Mouse (Mus musculus): ENCODE measurements around the gene Epb41. TPM values are rescaled to one million over a fixed set of nuclear protein-coding genes. Genes with fewer than 3 reads are reported as not detected.

The Epb41 gene
- total and polyA plus RNA-seq, 2 experiments from 2014 or later = 29.4 to 77.1 TPM

GRCm38 (mm10) chr4:132051321-132052275, 23.5 kb downstream of the Epb41 start:
- no peak for TF ChIP-seq CTCF (IDR thresholded peaks at IDR 0.05)
- no peak for DNase-seq (ENCODE audit: low spot score)
- H3K27me3 ChIP-seq (ENCODE audit: insufficient read depth, low read length) = no peaks in the 10 kb centered on the region
- no peaks in the 10 kb centered on the region for H3K9me3 ChIP-seq (ENCODE audit: low read length)
- peaks cover 7% of the 10 kb centered on the region; the same call in 1 of the 2 replicates for H3K4me1 ChIP-seq (ENCODE audit: insufficient read depth, low read length)
- no peak overlapping the region for H3K9ac ChIP-seq (replicated peaks; ENCODE audit: low read length, poor library complexity, severe bottlenecking)
- no peaks in the 10 kb centered on the region for H3K36me3 ChIP-seq (ENCODE audit: insufficient read depth, low read length)
- no peak overlapping the region for H3K4me3 ChIP-seq (ENCODE audit: low read depth, low read length)
- no peak overlapping the region for H3K4me2 ChIP-seq (ENCODE audit: low read depth, low read length, poor library complexity, severe bottlenecking)
- WGBS = 50% methylated on average over 10 of the region's 10 CpGs
- H3K27ac ChIP-seq (ENCODE audit: low read depth, low read length) = no peak overlapping the region
- no peak for ATAC-seq (ENCODE audit: low FRiP score)

GRCm38 (mm10) chr4:132049549-132050200, 25.4 kb downstream of the Epb41 start:
- Histone ChIP-seq H3K27ac (ENCODE audit: low read depth, low read length) (no peak overlapping the region), H3K36me3 (ENCODE audit: insufficient read depth, low read length) (no peaks in the 10 kb centered on the region), H3K4me3 (ENCODE audit: low read depth, low read length) (peak overlapping the region; percentile 98), H3K4me2 (ENCODE audit: low read depth, low read length, poor library complexity, severe bottlenecking) (peak overlapping the region; percentile 67), H3K27me3 (ENCODE audit: insufficient read depth, low read length) (no peaks in the 10 kb centered on the region), H3K9ac (replicated peaks; ENCODE audit: low read length, poor library complexity, severe bottlenecking) (0 out of 2 replicates have a peak overlapping the region, but pooled peaks have one; percentile 15), H3K4me1 (ENCODE audit: insufficient read depth, low read length) (peaks cover 7% of the 10 kb centered on the region; the same call in 1 of the 2 replicates), H3K9me3 (ENCODE audit: low read length) (no peaks in the 10 kb centered on the region)
- no peak for DNase-seq (ENCODE audit: low spot score)
- no peak for ATAC-seq (ENCODE audit: low FRiP score)
- WGBS = 5% methylated on average over 15 of the region's 15 CpGs
- no peak for TF ChIP-seq CTCF (IDR thresholded peaks at IDR 0.05)

GRCm38 (mm10) chr4:132048995-132049404, 26.1 kb downstream of the Epb41 start:
- H3K27me3 ChIP-seq (ENCODE audit: insufficient read depth, low read length) = no peaks in the 10 kb centered on the region
- peak overlapping the region; percentile 98 for H3K9ac ChIP-seq (replicated peaks; ENCODE audit: low read length, poor library complexity, severe bottlenecking)
- H3K9me3 ChIP-seq (ENCODE audit: low read length) = no peaks in the 10 kb centered on the region
- H3K4me3 ChIP-seq (ENCODE audit: low read depth, low read length) = peak overlapping the region; percentile 98
- no peak for TF ChIP-seq CTCF (IDR thresholded peaks at IDR 0.05)
- H3K27ac ChIP-seq (ENCODE audit: low read depth, low read length) = peak overlapping the region; percentile 94
- H3K4me2 ChIP-seq (ENCODE audit: low read depth, low read length, poor library complexity, severe bottlenecking) = peak overlapping the region; percentile 67
- H3K4me1 ChIP-seq (ENCODE audit: insufficient read depth, low read length) = peaks cover 9% of the 10 kb centered on the region
- WGBS = 0% methylated on average over 11 of the region's 46 CpGs
- ATAC-seq (ENCODE audit: low FRiP score) (peak; percentile 99), DNase-seq (ENCODE audit: low spot score) (peak; percentile 99)
- no peaks in the 10 kb centered on the region for H3K36me3 ChIP-seq (ENCODE audit: insufficient read depth, low read length)

GRCm38 (mm10) chr4:132048011-132048991, 26.8 kb downstream of the Epb41 start:
- Histone ChIP-seq H3K9ac (replicated peaks; ENCODE audit: low read length, poor library complexity, severe bottlenecking) (peak overlapping the region; percentile 98), H3K4me1 (ENCODE audit: insufficient read depth, low read length) (peaks cover 9% of the 10 kb centered on the region), H3K27ac (ENCODE audit: low read depth, low read length) (peak overlapping the region; percentile 94), H3K4me2 (ENCODE audit: low read depth, low read length, poor library complexity, severe bottlenecking) (peak overlapping the region; percentile 67), H3K27me3 (ENCODE audit: insufficient read depth, low read length) (no peaks in the 10 kb centered on the region), H3K36me3 (ENCODE audit: insufficient read depth, low read length) (no peaks in the 10 kb centered on the region), H3K4me3 (ENCODE audit: low read depth, low read length) (peak overlapping the region; percentile 98), H3K9me3 (ENCODE audit: low read length) (no peaks in the 10 kb centered on the region)
- ATAC-seq (ENCODE audit: low FRiP score) = peak; percentile 45
- DNase-seq (ENCODE audit: low spot score) = peak; percentile 76
- TF ChIP-seq CTCF (IDR thresholded peaks at IDR 0.05) = no peak
- 0% methylated on average over 69 of the region's 95 CpGs for WGBS

- Histone ChIP-seq H3K27me3 (ENCODE audit: insufficient read depth, low read length) (no peaks in the 10 kb centered on the region), H3K9me3 (ENCODE audit: low read length) (no peaks in the 10 kb centered on the region), H3K9ac (replicated peaks; ENCODE audit: low read length, poor library complexity, severe bottlenecking) (no peak overlapping the region), H3K4me1 (ENCODE audit: insufficient read depth, low read length) (peaks cover 4% of the 10 kb centered on the region), H3K4me2 (ENCODE audit: low read depth, low read length, poor library complexity, severe bottlenecking) (no peak overlapping the region), H3K27ac (ENCODE audit: low read depth, low read length) (no peak overlapping the region), H3K4me3 (ENCODE audit: low read depth, low read length) (no peak overlapping the region), H3K36me3 (ENCODE audit: insufficient read depth, low read length) (no peaks in the 10 kb centered on the region)
- WGBS = 92% methylated on average over 3 of the region's 3 CpGs
- DNase-seq (ENCODE audit: low spot score) = no peak
- no peak for ATAC-seq (ENCODE audit: low FRiP score)
- TF ChIP-seq CTCF (IDR thresholded peaks at IDR 0.05) = no peak
Measured at GRCm38 (mm10) chr4:132043726-132044125, 31.4 kb downstream of the Epb41 start.
